Mouse (Mus musculus): Measurements from ENCODE around the gene Stat4.

The Stat4 gene

GRCm38 (mm10) chr1:51986848-51987247 lies at the start of gene Stat4:
Gene Stat4, plus strand, starts transcription at chr1:51987148.
- no peak for DNase-seq (ENCODE audit: low read depth, low spot score)

- DNase-seq (ENCODE audit: low read depth, low spot score): no peak
These were observed 48.6 kb upstream of the Stat4 start for GRCm38 (mm10) chr1:51938357-51938756.

GRCm38 (mm10) chr1:51944755-51945154 lies 42.2 kb upstream of the Stat4 start:
- peak; percentile 36 for DNase-seq (ENCODE audit: low read depth, low spot score)

GRCm38 (mm10) chr1:51947116-51947515 lies 39.8 kb upstream of the Stat4 start:
- DNase-seq (ENCODE audit: low read depth, low spot score): no peak

- no peak for DNase-seq (ENCODE audit: low read depth, low spot score)
These were observed 22.3 kb upstream of the Stat4 start for GRCm38 (mm10) chr1:51964647-51965046.

GRCm38 (mm10) chr1:51968994-51969393 lies 18.0 kb upstream of the Stat4 start:
- no peak for DNase-seq (ENCODE audit: low read depth, low spot score)

- DNase-seq (ENCODE audit: low read depth, low spot score): no peak
These were observed 16.8 kb upstream of the Stat4 start for GRCm38 (mm10) chr1:51970182-51970581.

GRCm38 (mm10) chr1:51975589-51975988 lies 11.4 kb upstream of the Stat4 start:
- DNase-seq (ENCODE audit: low read depth, low spot score): no peak

GRCm38 (mm10) chr1:51979048-51979447 lies 7.9 kb upstream of the Stat4 start:
- DNase-seq (ENCODE audit: low read depth, low spot score): no peak

- DNase-seq (ENCODE audit: low read depth, low spot score): peak; percentile 90
These were observed 5.1 kb downstream of the Stat4 start for GRCm38 (mm10) chr1:51991983-51992609.

- DNase-seq (ENCODE audit: low read depth, low spot score): no peak
These were observed 9.1 kb downstream of the Stat4 start for GRCm38 (mm10) chr1:51996056-51996455.

- no peak for DNase-seq (ENCODE audit: low read depth, low spot score)
These were observed 10.1 kb downstream of the Stat4 start for GRCm38 (mm10) chr1:51996751-51997659.

- DNase-seq (ENCODE audit: low read depth, low spot score): no peak
These were observed 11.6 kb downstream of the Stat4 start for GRCm38 (mm10) chr1:51998542-51998941.

GRCm38 (mm10) chr1:52004096-52004495 lies 17.1 kb downstream of the Stat4 start:
- DNase-seq (ENCODE audit: low read depth, low spot score): peak; percentile 46

- no peak for DNase-seq (ENCODE audit: low read depth, low spot score)
These were observed 21.5 kb downstream of the Stat4 start for GRCm38 (mm10) chr1:52008443-52008842.

GRCm38 (mm10) chr1:52008947-52009346 lies 22.0 kb downstream of the Stat4 start:
- no peak for DNase-seq (ENCODE audit: low read depth, low spot score)

- no peak for DNase-seq (ENCODE audit: low read depth, low spot score)
These were observed 23.8 kb downstream of the Stat4 start for GRCm38 (mm10) chr1:52010741-52011140.

- DNase-seq (ENCODE audit: low read depth, low spot score): no peak
These were observed 24.3 kb downstream of the Stat4 start for GRCm38 (mm10) chr1:52011227-52011626.

- no peak for DNase-seq (ENCODE audit: low read depth, low spot score)
These were observed 25.3 kb downstream of the Stat4 start for GRCm38 (mm10) chr1:52012231-52012630.

- DNase-seq (ENCODE audit: low read depth, low spot score): no peak
These were observed 25.8 kb downstream of the Stat4 start for GRCm38 (mm10) chr1:52012757-52013156.

GRCm38 (mm10) chr1:52019621-52020020 lies 32.7 kb downstream of the Stat4 start:
- DNase-seq (ENCODE audit: low read depth, low spot score): no peak

- DNase-seq (ENCODE audit: low read depth, low spot score): no peak
These were observed 35.2 kb downstream of the Stat4 start for GRCm38 (mm10) chr1:52021936-52022725.
